Mouse (Mus musculus): ENCODE data around the gene Kctd8. TPM values are rescaled to one million over a fixed set of nuclear protein-coding genes. Genes with fewer than 3 reads are reported as not detected.
A peak's percentile ranks its signal among the peaks of the same experiment; 100 is the strongest.
"Not testable (repeated sequence)": the region's sequence is repeated elsewhere in the genome, so short reads cannot be mapped to it uniquely, and the experiment has no call there.

The Kctd8 gene
- total RNA-seq (2021), result under 1 TPM; 0.42 to 0.60 TPM

GRCm38 (mm10) chr5:69340919-69341801 is at the start of gene Kctd8:
Kctd8 (minus strand) TSS chr5:69341679.
- intact Hi-C loops (cut with DNase I), result loop anchor here (5.0 kb wide), 1 partner anchor 181 kb away; no protein-coding TSS in a partner anchor
- peak; percentile 71 to 74 for DNase-seq

DNA sequence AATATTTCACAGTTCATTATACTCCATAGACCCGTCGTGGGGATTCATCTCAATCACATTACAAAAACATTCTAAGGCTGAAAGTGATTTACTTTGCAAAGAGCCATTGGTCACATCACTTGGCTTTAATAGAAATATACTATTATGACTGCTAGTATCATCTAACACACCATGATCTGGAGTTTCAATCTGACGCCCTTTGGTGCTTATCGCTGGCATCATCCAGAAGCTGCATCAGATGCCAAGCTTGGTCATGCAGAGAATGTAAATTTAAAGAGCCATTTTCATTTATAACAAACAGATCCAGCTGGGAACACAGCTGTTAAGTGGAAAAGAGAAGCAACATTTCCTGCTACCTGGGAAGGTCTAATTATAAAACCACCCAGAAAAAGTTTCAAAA is 37.6 kb upstream of the Kctd8 start:
- DNase-seq, result no peak
- intact Hi-C loops (cut with DNase I), result no loop called here

DNA sequence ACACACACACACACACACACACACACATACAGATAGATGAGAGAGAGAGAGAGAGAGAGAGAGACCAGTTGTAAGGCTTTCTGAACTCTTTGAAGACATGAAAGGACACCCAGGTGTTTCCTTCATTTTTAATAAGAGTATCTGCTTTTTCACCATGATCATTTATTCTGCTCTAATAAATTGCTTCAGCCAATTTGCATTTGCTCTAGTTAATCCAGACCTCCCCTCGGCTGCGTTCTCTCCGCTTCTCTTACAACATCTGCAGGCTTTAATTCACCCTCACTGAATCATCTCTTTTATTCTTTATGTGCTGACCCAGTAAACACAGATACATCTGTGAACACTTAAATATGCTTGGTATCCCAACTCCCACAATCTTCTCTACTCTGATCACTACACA is 9.1 kb upstream of the Kctd8 start:
- intact Hi-C loops (cut with DNase I), result no loop called here
- DNase-seq, result no peak

DNA sequence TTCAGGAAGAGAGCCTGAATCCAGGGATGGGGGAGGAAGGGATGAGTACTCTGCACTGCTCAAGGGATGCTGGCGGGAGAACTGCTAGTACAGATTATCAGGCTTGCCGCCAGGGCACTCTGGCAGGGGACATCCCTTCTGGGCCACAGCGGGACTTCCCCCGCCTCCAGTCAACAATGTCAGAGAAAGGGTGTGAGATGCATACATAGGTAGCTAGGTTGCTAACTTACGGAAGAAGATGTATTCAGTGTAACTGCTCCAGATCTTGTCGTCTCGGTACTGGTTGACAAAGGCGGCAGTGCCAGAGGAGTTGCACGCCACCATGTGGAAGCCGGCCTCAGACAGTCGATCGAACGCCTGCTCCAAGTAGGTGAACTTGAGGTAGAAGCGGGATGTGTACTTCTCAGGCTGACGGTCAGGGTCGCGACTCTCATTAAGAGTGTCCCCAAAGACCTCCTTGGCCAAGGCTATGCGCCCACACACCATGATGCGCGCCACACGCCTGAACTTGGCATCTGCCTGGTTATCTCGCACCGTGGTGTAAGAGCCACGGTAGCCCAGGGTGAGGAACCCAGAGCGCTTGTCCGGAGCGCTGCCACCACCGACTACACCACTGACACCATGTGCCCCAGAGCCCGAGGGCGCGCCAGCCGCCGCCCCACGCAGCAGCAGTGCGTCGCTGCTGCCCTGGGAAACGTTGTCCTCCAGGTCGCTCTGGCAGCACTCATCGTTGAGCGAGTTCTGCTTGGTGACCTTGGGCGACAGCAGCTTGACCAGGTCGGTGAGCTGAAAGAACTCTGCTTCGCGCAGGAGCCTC is 1.2 kb downstream of the Kctd8 start:
- peak; percentile 25 for DNase-seq
- intact Hi-C loops (cut with DNase I), result loop anchor here (5.0 kb wide), 1 partner anchor 182 kb away; no protein-coding TSS in a partner anchor

DNA sequence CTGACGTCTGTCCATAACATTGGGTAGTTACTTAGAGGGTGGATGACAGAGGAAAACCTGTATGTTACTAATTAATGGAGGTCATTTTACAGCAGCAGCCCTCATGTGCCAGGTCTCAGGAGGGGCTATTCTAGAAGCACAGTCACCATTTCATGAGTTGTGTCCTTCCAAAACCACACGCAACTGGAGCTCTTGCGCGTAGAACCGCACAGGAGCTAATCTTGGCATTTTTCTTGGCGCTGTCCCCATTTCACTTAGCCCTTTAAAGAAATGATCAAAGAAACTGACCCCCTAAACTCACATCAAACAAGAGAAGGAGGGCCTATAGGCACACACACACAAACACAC is 1.9 kb downstream of the Kctd8 start:
- intact Hi-C loops (cut with DNase I), result no loop called here

DNA sequence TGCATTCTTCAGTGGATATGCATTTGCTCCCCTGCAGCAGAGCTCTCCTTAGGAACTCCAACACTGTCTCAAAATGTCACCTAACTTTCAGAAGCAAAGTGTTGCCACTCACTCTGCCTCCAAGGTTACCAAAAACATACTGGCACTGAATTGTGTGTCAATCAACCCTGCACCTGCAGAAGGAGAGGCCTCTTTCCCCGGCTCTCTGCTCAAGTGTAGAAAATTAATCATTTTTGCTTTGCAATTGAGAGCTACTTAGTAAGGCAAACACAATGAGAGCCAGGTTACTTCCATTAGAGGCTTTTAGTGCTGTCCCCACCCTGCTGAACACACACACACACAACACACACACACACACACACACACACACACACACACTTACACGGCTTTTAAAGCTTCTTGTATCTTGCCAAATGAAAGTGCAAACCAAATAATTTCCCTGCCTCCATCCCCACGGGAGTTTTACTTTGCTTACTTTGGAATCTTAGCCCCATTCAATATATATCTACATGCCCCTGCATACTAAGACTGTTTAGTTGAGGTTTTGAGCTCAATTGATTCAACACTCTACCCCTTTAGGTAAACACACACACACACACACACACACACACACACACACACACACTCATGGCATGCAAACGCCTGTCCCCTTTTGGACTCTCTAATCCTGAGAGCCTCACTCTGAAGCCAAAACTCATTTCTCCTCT is 2.4 kb downstream of the Kctd8 start:
- intact Hi-C loops (cut with DNase I), result no loop called here
- no peak for DNase-seq

More for the DNA sequence above, 1.9 kb downstream of the Kctd8 start:
- DNase-seq, result no peak

DNA sequence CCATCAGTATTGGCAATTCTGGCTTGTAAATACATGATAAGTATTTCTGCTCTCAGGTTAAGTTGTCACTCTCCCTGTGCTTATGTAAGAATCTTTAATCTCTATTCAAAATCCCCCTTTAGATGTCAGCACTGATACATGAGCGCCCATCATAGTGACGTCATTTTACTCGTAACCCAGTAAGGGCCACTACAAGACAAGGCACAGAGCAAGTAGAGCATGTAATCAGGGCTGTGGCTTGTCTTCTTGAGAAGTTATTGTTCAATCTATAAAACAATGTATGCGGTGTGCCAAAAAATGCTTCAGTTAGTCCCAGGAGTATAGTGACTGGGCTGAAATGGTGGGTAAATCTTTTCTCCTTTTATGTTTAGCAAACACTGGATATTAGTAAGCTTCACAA is 13.9 kb downstream of the Kctd8 start:
- intact Hi-C loops (cut with DNase I), result no loop called here
- no peak for DNase-seq

DNA sequence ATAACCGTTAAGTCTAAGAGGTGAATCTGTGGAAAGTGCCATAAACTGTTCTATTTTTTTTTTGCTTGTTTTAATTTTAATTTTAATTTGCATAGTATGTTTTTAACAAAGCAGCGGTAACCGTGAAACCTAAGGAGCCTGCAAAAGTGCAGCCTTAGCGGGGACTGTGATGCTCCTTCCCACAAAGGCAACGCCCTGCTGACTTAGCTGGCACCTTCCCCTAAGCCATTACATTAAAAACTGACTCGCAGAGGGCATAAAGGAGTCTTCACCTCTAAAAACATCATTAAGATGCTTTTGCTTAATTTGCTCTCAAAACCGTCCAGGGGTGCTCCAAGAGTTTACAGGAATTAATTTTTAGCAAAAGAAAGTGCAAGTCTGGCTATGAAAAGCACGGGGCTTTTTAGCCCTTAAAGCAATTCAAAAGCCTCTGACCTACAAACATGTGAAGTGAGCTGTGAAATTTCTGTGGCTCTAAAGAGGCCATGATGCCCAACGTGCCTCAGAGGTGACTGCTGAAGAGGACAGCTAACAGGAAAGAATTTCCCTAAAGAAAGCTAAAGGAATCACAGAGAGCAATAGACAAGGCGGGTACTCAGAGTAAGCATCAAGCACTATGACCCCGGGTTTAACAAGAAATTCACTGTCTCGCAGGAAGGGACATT is 16.8 kb downstream of the Kctd8 start:
- DNase-seq, result no peak
- intact Hi-C loops (cut with DNase I), result no loop called here

DNA sequence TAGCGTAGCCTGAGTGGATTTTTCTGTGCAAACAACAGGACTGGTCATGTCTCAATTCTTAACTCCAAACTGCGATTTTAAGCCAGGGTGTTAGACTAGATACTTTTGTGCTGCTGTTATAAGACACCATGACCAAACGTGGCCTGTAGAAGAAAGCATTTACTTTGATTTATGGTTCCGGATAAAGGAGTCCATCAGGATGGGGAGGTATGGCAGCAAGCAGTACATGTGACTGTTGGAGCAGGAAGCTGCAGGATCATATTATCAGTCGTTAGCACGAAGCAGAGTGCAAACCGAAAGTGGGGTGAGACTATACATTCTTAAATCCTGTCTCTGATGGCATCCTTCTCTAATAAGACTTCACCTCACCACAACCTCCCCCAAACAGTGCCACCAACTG is 28.9 kb downstream of the Kctd8 start:
- intact Hi-C loops (cut with DNase I), result no loop called here
- no peak for DNase-seq

GRCm38 (mm10) chr5:69301665-69302064 is 39.8 kb downstream of the Kctd8 start:
- intact Hi-C loops (cut with DNase I), result no loop called here
- no peak for DNase-seq

- DNase-seq, result no peak
- intact Hi-C loops (cut with DNase I), result no loop called here
Measured at GRCm38 (mm10) chr5:69292353-69292752, 49.1 kb downstream of the Kctd8 start.

- intact Hi-C loops (cut with DNase I), result no loop called here
- no peak for DNase-seq
Measured at GRCm38 (mm10) chr5:69284359-69284758, 57.1 kb downstream of the Kctd8 start.

- DNase-seq, result no peak
- intact Hi-C loops (cut with DNase I), result no loop called here
Measured at GRCm38 (mm10) chr5:69252366-69252765, 89.1 kb downstream of the Kctd8 start.

DNA sequence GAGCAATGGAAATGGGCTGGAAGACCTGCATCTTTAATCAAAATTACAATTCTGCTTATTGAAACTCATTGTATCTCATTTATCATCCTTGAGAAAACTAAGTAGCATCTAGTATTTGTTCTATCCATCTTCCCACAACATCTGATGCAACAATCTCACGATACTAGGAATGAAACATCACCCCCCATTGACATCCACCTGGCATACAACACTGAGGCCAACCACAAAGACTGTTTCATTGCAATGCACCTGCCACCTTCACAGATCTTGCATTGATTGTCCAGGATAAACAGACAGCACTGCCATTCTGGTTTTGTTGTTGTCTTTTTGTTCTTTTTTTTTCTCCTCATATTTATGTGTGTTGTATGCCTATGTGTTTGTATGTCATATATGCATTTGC is 99.5 kb downstream of the Kctd8 start:
- intact Hi-C loops (cut with DNase I), result no loop called here
- no peak for DNase-seq

DNA sequence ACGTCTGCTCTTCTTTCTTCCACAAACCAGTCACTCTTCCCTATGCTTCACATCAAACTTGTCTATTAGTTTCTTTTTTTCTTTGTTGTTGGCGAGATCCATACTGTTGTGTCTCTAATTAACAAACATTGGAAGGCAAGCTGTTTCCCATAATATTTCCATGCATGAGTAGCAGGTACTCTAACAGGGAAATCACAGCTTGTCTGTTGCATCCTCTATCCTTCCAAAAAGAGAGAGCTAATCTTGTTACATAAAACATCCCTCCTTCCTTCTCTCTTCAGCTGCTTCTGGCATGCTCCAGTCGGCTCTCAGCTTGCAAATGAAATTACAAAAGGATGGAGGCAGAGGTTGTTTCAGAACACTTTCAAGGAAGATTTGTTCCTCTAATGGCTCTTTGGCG is 107.9 kb downstream of the Kctd8 start:
- DNase-seq, result no peak
- intact Hi-C loops (cut with DNase I), result no loop called here

DNA sequence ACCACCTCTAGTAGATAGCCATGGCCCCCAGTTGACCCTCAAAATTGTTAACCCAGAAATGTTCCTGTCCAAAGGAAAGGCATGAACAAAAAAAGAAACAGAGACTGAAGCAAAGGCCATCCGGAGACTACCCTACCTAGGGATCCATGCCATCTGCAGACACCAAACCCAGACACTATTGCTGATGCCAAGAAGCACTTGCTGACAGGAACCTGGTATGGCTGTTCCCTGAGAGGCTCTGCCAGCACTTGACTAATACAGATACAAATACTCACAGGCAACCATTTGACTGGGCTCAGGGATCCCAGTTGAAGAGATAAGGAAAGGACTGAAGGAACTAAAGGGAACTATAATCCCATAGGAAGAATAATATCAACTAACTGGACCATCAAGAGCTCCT is 109.8 kb downstream of the Kctd8 start:
- intact Hi-C loops (cut with DNase I), result not testable (repeated sequence)
- peak; percentile 2 to 3 for DNase-seq

DNA sequence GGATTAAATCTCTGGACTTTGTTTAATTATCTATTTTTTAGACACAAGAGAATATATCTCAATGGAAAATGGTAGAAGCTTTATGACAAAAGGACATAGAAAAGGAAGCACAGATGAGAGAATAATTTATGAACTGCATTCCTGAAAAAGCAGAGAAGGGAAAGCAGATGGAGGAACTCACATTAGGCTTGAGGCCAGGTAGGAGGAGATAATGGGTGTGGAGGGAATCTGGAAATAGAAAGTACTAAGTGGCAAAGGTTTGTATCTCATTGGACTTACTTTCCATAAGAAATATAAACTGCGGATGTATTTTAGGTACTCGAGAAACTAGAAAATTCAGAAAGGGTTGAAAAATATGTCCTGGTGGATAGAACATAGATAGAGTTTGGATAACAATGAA is 114.3 kb downstream of the Kctd8 start:
- DNase-seq, result no peak
- intact Hi-C loops (cut with DNase I), result no loop called here

DNA sequence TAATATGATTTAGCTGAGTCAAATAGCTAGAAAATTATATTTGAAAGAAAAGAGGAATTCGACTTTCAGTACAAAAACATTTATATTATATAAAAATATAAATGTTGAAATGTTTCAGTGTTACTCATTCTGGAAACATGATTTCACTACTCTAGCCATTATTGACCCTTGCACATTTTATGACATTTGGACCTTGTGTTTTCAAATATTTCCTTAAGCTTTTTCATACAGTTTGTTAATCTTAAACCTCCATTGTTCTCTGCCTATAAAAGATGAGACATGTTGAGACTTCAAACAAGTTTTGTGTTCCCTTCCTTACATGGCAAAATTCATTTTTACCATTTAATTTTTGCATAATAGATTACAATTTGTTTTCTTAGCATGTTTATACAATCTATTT is 118.9 kb downstream of the Kctd8 start:
- DNase-seq, result no peak
- intact Hi-C loops (cut with DNase I), result no loop called here

GRCm38 (mm10) chr5:69215216-69215615 is 126.3 kb downstream of the Kctd8 start:
- no peak for DNase-seq
- intact Hi-C loops (cut with DNase I), result no loop called here

- DNase-seq, result no peak
- intact Hi-C loops (cut with DNase I), result no loop called here
Measured at GRCm38 (mm10) chr5:69209401-69209800, 132.1 kb downstream of the Kctd8 start.

DNA sequence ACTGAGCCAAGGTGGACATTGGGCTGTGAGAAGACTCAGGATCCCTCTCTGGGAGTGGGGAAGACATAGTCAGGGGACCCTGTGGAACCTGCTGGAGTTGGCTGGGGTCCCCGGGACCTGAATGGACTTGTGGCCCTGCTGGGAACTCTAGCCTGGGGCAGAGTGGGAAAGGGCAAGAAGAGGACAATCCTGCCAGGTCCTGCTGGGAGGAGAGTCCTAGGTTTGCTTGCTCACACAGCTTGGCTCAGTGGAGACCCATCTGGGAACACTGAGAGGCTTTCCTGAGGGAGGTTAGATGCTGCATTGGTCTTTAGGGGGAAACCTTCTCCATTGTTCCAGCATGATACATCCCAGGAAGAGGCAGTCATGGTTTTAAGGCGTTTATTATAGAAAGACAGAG is 133.8 kb downstream of the Kctd8 start:
- intact Hi-C loops (cut with DNase I), result no loop called here
- no peak for DNase-seq

Measured in heart, postnatal 10 days (tissue).